Mouse (Mus musculus) liver, postnatal 0 days (tissue): ENCODE results near the gene Mthfd1l. TPM values are rescaled to one million over a fixed set of nuclear protein-coding genes. Genes with fewer than 3 reads are reported as not detected.
"Not testable (repeated sequence)": the region's sequence is repeated elsewhere in the genome, so short reads cannot be mapped to it uniquely, and the experiment has no call there.

Experiments
- ATAC-seq: fragments of 200-750 bp; cut with Nextera tagmentation; 2 replicates; pipeline ENCODE4 v1.8.0; 2017; ENCODE audit warnings: mild to moderate bottlenecking, moderate library complexity
- DNase-seq: peaks from one replicate; pipeline ENCODE4 v3.0.0-alpha.2; 2016
- H3K27ac ChIP-seq: fragments of 300-500 bp; sonication (generic); 2 replicates; pipeline ENCODE4 v1.5.1; 2014; ENCODE audit warnings: antibody characterized with exemption, moderate library complexity, mild to moderate bottlenecking, low read depth
- H3K27me3 ChIP-seq: fragments of 300-500 bp; sonication (generic); 2 replicates; pipeline ENCODE4 v1.6.1; 2014; ENCODE audit warnings: low read length, control low read depth, mixed read lengths; ENCODE audit not compliant: insufficient read depth
- H3K36me3 ChIP-seq: fragments of 300-500 bp; sonication (generic); replicated peaks from 2 replicates; pipeline ENCODE4 v1.6.1; 2014; ENCODE audit warnings: mild to moderate bottlenecking, control low read depth, low read length, moderate library complexity, mixed read lengths; ENCODE audit not compliant: insufficient read depth
- H3K4me1 ChIP-seq: fragments of 300-500 bp; sonication (generic); 2 replicates; pipeline ENCODE4 v1.6.1; 2014; ENCODE audit warnings: antibody characterized with exemption, mild to moderate bottlenecking, control low read depth; ENCODE audit not compliant: insufficient read depth
- H3K4me2 ChIP-seq: fragments of 300-500 bp; sonication (generic); 2 replicates; pipeline ENCODE4 v1.6.1; 2014; ENCODE audit warnings: low read depth, mild to moderate bottlenecking, low read length, moderate library complexity, mixed read lengths
- H3K4me3 ChIP-seq: fragments of 300-500 bp; sonication (generic); 2 replicates; pipeline ENCODE4 v1.5.1; 2014; ENCODE audit warnings: low read depth, low read length
- H3K9ac ChIP-seq: fragments of 300-500 bp; sonication (generic); replicated peaks from 2 replicates; pipeline ENCODE4 v1.6.1; 2014; ENCODE audit warnings: mild to moderate bottlenecking, moderate library complexity
- H3K9me3 ChIP-seq: fragments of 300-500 bp; sonication (generic); 2 replicates; pipeline ENCODE4 v1.6.1; 2016; ENCODE audit warnings: mild to moderate bottlenecking, control low read depth, low read length, mixed read lengths
- CTCF ChIP-seq: sonication (generic); IDR thresholded peaks from 2 replicates; pipeline ENCODE4 v1.5.1; 2016; ENCODE audit warnings: antibody characterized with exemption, low read depth
- EP300 ChIP-seq: IDR thresholded peaks from 2 replicates; pipeline ENCODE4 v1.6.1; 2016; ENCODE audit warnings: antibody characterized with exemption, low read depth, mild to moderate bottlenecking
- WGBS: fragments of 180-500 bp; shearing (Covaris S2); extraction: QIAGEN DNeasy Blood & Tissue Kit; methylation state at CpG from one replicate; pipeline ENCODE4 v1.1.7; 2014; ENCODE audit not compliant: insufficient replicate concordance; 5-methylcytosine and 5-hydroxymethylcytosine counted together
- polyA plus RNA-seq: library from polyadenylated mRNA; unstranded; fragments of >200 nt; fragmentation: Nextera tagmentation; extraction: Ambion mirVana; gene quantifications from 2 replicates; pipeline ENCODE4 v1.2.1, GENCODE M21; 2015

Mthfd1l gene
- polyA plus RNA-seq, 1 experiment from 2014 or later, result 8.4 TPM

DNA sequence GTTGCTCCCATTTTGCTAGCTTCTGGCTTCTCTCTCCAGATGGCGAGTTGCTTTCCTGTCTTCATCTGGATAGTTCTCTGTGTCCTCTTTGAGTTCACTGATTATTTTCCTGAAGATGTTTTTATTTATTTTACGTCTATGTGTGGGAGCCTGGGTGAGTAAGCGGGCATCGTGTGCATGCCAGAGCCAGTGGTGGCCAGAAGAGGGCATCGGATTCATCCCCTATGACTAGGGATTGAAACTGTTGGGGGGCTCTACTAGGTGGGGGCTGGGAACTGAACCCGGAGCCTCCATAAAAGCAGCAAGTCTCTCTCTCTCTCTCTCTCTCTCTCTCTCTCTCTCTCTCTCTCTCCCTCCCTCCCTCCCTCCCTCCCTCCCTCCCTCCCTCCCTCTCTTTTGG lies 227.0 kb downstream of the Mthfd1l start:
- H3K4me2 ChIP-seq, result no peak overlapping the region
- no peak for DNase-seq
- H3K4me3 ChIP-seq, result no peak overlapping the region
- H3K27ac ChIP-seq, result no peak overlapping the region
- WGBS, result 75% methylated on average over 6 of the region's 6 CpGs
- TF ChIP-seq CTCF, result no peak
- H3K4me1 ChIP-seq, result no peaks in the 10 kb centered on the region
- H3K27me3 ChIP-seq, result no peaks in the 10 kb centered on the region
- H3K36me3 ChIP-seq, result no peaks in the 10 kb centered on the region
- ATAC-seq, result no peak
- no peak overlapping the region for H3K9ac ChIP-seq
- H3K9me3 ChIP-seq, result no peaks in the 10 kb centered on the region

DNA sequence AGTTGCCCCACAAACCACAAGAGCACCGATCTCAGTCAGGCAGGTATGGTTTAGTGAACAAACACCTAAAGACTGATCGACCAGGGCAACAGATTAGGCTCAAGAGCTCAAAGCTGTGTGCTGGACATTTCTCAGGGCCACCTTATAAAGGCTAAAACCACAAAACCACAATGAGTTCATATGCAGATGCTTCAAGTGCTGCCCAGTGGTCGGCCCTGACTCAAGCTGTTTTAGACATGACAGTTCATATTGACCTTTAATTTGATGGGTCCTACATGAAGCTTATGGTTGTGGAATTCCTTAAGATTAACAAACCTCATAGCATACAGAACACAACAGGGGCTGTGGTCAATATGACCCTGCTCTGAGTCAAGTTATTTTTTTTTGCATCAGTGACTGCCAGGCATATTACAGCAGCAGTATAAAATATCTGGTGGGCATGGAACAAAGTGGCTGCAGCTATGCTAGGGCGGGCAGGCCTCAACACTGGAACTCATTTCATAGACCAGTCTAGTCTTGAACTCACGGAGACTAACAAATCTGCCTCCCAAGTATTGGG lies 227.7 kb downstream of the Mthfd1l start:
- Histone ChIP-seq H3K9me3 (no peaks in the 10 kb centered on the region), H3K4me3 (no peak overlapping the region), H3K4me2 (no peak overlapping the region), H3K27ac (no peak overlapping the region), H3K4me1 (no peaks in the 10 kb centered on the region), H3K27me3 (no peaks in the 10 kb centered on the region), H3K36me3 (no peaks in the 10 kb centered on the region), H3K9ac (no peak overlapping the region)
- no peak for DNase-seq
- TF ChIP-seq CTCF (no peak), EP300 (no peak)
- 74% methylated on average over 5 of the region's 5 CpGs for whole genome bisulfite sequencing
- no peak for ATAC-seq

DNA sequence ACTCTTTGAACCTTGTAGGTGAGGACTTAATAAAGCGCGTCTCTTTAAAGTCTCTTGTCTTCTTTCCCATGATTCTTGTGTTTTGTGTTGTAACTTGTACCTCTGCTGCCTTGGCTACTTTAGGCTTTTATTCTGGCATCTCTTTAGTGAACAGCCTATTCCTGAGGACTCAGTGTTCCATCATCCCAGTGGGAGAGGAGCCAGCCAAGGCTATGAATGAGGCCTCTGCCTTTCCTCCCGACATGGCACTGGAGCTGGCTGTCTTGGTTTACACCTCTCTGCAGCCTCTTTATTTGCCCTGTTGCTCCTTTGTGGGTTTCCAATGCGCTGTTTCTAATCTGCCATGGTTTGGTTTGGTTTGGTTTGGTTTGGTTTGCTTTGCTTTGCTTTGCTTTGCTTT lies 228.2 kb downstream of the Mthfd1l start:
- Histone ChIP-seq H3K4me3 (no peak overlapping the region), H3K27me3 (no peaks in the 10 kb centered on the region), H3K4me2 (no peak overlapping the region), H3K36me3 (no peaks in the 10 kb centered on the region), H3K27ac (no peak overlapping the region), H3K4me1 (no peaks in the 10 kb centered on the region), H3K9me3 (no peaks in the 10 kb centered on the region), H3K9ac (no peak overlapping the region)
- ATAC-seq, result no peak
- no peak for TF ChIP-seq CTCF
- no peak for TF ChIP-seq EP300
- 89% methylated on average over 4 of the region's 4 CpGs for WGBS
- no peak for DNase-seq

DNA sequence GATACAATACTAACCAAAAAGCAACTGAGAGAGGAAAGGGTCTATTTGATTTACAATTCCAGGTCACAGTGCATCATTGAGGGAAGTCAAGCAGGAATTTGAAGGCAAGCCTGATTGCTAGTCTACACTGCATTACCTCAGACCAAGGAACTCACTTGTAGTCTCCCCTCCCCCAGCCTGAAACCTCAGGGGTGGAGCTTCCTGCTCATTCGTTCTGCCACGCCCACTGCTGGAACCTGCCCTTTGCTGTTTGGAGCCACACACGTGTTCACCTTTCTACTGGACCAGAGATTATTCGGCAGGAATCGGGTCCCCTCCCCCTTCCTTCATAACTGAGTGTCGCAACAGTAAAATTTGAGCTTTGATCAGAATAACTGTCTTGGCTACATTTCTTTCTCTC lies 230.7 kb downstream of the Mthfd1l start:
- DNase-seq, result peak; percentile 25
- H3K4me2 ChIP-seq, H3K4me1 ChIP-seq, ATAC-seq, H3K9me3 ChIP-seq, H3K4me3 ChIP-seq, H3K9ac ChIP-seq, H3K36me3 ChIP-seq, H3K27me3 ChIP-seq, H3K27ac ChIP-seq: not testable (repeated sequence)
- WGBS, result 28% methylated on average over 5 of the region's 6 CpGs

DNA sequence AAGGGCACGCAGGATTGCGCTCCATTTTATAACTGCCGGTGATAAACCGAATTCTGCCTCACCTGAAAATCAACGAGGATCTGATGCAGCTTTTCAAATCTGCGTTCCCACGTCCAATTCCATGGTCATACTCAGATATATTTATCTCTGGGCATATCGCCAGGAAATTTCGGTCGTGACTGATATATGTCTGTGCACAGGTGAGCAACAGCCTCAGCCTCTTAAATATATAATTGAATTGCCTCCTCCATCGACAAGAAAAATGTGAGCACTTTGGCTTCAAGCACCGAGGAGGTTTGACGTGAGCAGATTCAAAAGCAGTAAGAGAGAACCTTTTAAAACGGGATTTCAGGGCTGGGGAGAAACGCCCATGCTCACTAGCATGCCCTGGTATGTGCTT lies 236.1 kb downstream of the Mthfd1l start:
- H3K9ac ChIP-seq, result no peak overlapping the region
- DNase-seq (no peak), ATAC-seq (no peak)
- no peaks in the 10 kb centered on the region for H3K36me3 ChIP-seq
- no peak for TF ChIP-seq EP300
- H3K4me3 ChIP-seq, result no peak overlapping the region
- WGBS, result 77% methylated on average over 15 of the region's 15 CpGs
- no peaks in the 10 kb centered on the region for H3K4me1 ChIP-seq
- no peaks in the 10 kb centered on the region for H3K27me3 ChIP-seq
- H3K27ac ChIP-seq, result no peak overlapping the region
- no peak overlapping the region for H3K4me2 ChIP-seq
- H3K9me3 ChIP-seq, result no peaks in the 10 kb centered on the region

DNA sequence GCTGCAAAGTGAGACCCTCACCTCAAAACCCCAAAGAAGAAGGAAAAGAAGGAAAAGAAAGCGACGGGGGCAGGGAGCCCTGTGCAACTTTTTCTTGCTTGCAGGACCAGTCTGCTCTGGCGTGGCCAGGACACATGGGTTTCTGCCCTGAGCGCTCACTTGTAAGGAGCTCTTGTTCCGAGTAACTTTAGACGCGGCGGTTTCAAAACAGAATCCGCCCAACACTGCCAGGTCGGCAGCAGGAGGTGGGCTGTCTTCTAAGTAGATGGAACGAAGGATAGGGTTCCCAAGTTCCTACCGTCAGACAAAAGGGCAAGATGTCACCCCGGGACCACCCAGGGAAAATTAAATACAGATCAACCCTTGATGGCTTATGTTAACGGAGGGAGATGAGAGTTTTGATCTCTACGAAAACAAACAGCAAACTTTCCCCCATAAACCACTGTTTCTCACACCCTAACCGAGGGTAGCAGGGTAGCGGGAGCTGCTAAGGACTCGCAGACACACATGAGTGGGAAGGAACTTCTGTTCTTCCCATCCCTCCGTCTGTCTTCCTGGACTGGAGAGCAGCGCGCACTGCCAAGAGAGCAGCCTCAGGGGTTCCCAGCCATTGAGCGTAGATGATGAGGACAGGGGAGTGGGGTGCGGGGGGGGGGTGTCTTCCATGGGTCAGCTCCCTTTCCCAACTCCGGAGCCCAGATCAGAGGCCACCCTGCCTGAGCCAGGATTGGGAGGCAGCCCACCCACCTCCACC lies 237.6 kb downstream of the Mthfd1l start:
- Histone ChIP-seq H3K9me3 (no peaks in the 10 kb centered on the region), H3K27ac (no peak overlapping the region), H3K36me3 (no peaks in the 10 kb centered on the region), H3K9ac (0 out of 2 replicates have a peak overlapping the region, but pooled peaks have one; percentile 3), H3K4me1 (no peaks in the 10 kb centered on the region), H3K27me3 (no peaks in the 10 kb centered on the region), H3K4me3 (no peak overlapping the region), H3K4me2 (peak overlapping the region; percentile 47)
- ATAC-seq (no peak), DNase-seq (no peak)
- WGBS, result 39% methylated on average over 24 of the region's 24 CpGs
- TF ChIP-seq CTCF, result no peak
- TF ChIP-seq EP300, result no peak

DNA sequence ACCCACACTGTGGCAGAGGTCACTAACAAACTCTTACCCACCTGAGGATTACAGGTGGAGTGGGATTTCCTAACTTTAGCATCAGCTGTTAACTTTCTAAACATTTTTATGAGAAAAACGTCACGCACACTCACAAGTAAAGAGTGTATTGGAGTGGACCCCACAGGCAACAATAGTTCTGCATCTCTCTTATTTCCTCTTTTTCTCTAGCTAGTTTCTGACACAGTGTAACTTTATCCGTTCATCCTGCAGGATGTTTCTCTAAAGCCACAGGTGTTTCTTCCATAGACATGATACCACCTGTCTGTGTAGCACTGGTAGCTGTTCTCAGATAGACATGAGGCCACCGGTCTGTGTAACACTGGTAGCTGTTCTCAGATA lies 238.1 kb downstream of the Mthfd1l start:
- 52% methylated on average over 4 of the region's 4 CpGs for WGBS
- no peaks in the 10 kb centered on the region for H3K27me3 ChIP-seq
- no peak overlapping the region for H3K9ac ChIP-seq
- no peak for ATAC-seq
- H3K36me3 ChIP-seq, result no peaks in the 10 kb centered on the region
- no peaks in the 10 kb centered on the region for H3K4me1 ChIP-seq
- no peak overlapping the region for H3K27ac ChIP-seq
- TF ChIP-seq CTCF (no peak), EP300 (no peak)
- H3K9me3 ChIP-seq, result no peaks in the 10 kb centered on the region
- no peak for DNase-seq
- no peak overlapping the region for H3K4me3 ChIP-seq
- no peak overlapping the region for H3K4me2 ChIP-seq

Other genes starting within 250 kb of the Mthfd1l start
- gene Plekhg1, start 232.8 kb upstream of the Mthfd1l start, polyA plus RNA-seq, result 1.4 and 1.7 TPM in 2 replicates